Mouse (Mus musculus): ENCODE measurements around the gene Unc119b.

- TF ChIP-seq CTCF (IDR thresholded peaks at IDR 0.05; ENCODE audit: extremely low read depth, insufficient read depth, insufficient read length, insufficient replicate concordance): no peak
- TF ChIP-seq POLR2A (IDR thresholded peaks at IDR 0.05; ENCODE audit: low read depth, low read length): no peak
Observed at GRCm38 (mm10) chr5:115146747-115147130, 12.0 kb upstream of the Unc119b start.

Data from spleen, adult 2 months (tissue).